Mouse (Mus musculus): Measurements from ENCODE around the gene Map3k5. TPM values are rescaled to one million over a fixed set of nuclear protein-coding genes. Genes with fewer than 3 reads are reported as not detected.

Gene Map3k5
- polyA plus RNA-seq, 1 experiment from 2014 or later = 1.8 TPM

DNA sequence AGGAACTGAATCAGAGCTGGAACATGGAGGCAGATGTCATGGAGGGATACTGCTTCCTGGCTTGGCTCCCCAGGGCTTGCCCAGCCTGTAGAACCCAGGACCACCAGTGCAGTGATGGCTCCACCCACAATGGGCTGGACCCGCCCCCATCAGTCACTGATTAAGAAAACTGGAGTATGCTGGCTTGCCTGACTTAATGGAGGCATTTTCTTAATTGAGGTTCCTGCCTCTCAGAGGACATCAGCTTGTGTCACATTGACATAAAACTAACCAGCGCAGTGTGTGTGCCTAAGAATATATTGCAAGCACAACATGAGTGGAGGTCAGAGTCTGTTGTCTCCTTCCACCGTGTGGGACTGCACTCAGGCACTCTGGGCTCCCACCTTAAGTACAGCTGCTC is 158.1 kb downstream of the Map3k5 start:
- no peak overlapping the region for H3K9ac ChIP-seq (ENCODE audit: low read depth, low read length)
- 83% methylated on average over 3 of the region's 3 CpGs for WGBS
- no peaks in the 10 kb centered on the region for H3K4me1 ChIP-seq (replicated peaks; ENCODE audit: control insufficient read depth, insufficient read depth, low read length)
- no peak overlapping the region for H3K4me2 ChIP-seq
- H3K4me3 ChIP-seq (ENCODE audit: low read depth, low read length) = no peak overlapping the region
- DNase-seq (ENCODE audit: low spot score) = no peak
- H3K27me3 ChIP-seq (replicated peaks; ENCODE audit: control insufficient read depth, insufficient read depth, low read length) = no peaks in the 10 kb centered on the region
- H3K27ac ChIP-seq (ENCODE audit: low read depth, low read length) = no peak overlapping the region
- no peaks in the 10 kb centered on the region for H3K36me3 ChIP-seq (ENCODE audit: control insufficient read depth, insufficient read depth, low read length)
- no peak for ATAC-seq (replicated peaks; ENCODE audit: low FRiP score)
- no peaks in the 10 kb centered on the region for H3K9me3 ChIP-seq (ENCODE audit: control insufficient read depth, low read length)

DNA sequence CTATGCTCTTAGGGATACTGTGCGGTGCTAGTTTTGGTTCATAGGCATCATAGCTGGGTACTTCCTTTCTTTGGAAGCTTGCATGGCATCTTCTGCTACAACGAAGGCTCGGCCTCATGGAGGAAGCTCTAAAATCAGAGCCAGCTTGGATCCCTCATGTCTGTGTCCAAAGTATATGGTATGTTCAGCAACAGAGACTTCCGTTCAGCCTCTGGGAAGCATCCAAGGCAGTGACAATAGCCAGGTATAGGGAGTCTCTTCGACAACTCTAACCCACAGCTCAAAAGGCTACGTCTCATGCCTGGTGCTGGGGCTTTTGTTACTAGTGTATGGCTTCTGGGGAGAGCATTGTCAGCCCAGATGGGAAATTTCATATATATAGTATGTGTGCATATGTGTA is 167.2 kb downstream of the Map3k5 start:
- Histone ChIP-seq H3K27me3 (replicated peaks; ENCODE audit: control insufficient read depth, insufficient read depth, low read length) (no peaks in the 10 kb centered on the region), H3K9me3 (ENCODE audit: control insufficient read depth, low read length) (no peaks in the 10 kb centered on the region), H3K4me3 (ENCODE audit: low read depth, low read length) (no peak overlapping the region), H3K9ac (ENCODE audit: low read depth, low read length) (no peak overlapping the region), H3K4me1 (replicated peaks; ENCODE audit: control insufficient read depth, insufficient read depth, low read length) (peaks cover 3% of the 10 kb centered on the region; the same call in 1 of the 2 replicates), H3K27ac (ENCODE audit: low read depth, low read length) (no peak overlapping the region), H3K4me2 (no peak overlapping the region), H3K36me3 (ENCODE audit: control insufficient read depth, insufficient read depth, low read length) (no peaks in the 10 kb centered on the region)
- 91% methylated on average over 6 of the region's 6 CpGs for WGBS
- DNase-seq (ENCODE audit: low spot score) (no peak), ATAC-seq (replicated peaks; ENCODE audit: low FRiP score) (no peak)

DNA sequence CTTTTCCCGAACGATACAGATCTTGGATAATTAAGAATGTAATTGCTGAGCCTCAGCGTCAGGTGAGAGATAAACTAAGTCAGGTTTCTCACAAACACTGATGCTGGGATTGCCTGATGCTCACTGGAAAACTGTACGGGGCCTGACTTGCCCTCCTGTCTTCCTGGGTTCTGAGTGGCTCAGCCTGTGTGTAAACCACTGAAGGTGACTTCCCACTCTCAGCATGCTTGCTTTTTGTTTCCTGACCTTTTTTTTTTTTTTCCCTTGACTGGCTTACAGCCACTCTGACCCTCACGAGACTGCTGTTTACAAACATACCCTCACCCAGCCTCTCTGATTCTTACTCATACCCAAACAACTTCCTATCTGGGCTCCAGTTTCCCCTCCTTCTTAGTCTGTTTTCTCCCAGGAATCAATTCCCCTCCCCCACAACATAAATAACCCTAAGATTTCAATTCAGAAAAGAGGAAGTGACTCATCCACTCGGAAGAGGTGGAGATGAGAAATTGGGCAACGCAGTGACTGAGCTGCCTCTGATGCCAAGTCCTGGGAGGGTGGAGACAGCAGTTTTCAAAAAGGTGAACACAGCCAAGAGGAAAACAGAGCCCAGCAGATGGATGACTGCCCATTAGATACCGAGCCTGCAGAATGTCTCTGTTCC is 170.1 kb downstream of the Map3k5 start:
- WGBS = 45% methylated on average over 8 of the region's 8 CpGs
- DNase-seq (ENCODE audit: low spot score) = no peak
- H3K4me1 ChIP-seq (replicated peaks; ENCODE audit: control insufficient read depth, insufficient read depth, low read length) = peaks cover 3% of the 10 kb centered on the region; the same call in 1 of the 2 replicates

DNA sequence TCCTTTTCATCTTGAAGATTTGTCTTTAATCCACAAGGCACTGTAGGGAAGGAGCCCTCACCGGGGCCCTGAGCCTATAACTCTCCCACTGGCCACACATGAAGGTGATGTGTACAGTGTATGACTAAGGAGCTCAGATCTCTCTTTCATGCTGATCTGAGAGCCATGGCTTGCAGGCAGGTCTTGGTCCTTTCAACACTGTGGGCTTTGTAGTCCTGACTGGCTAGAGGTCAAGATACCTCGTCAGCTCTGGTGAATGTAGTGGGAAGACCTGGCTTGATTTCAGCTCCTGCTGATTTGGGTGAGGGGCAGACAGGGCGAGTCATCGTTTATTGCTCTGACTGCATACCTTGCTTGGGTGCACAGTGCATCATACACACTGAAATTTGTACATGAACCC is 171.3 kb downstream of the Map3k5 start:
- WGBS = 77% methylated on average over 4 of the region's 4 CpGs
- peaks cover 3% of the 10 kb centered on the region; the same call in 1 of the 2 replicates for H3K4me1 ChIP-seq (replicated peaks; ENCODE audit: control insufficient read depth, insufficient read depth, low read length)
- ATAC-seq (replicated peaks; ENCODE audit: low FRiP score) = no peak
- DNase-seq (ENCODE audit: low spot score) = no peak
- H3K9me3 ChIP-seq (ENCODE audit: control insufficient read depth, low read length) = no peaks in the 10 kb centered on the region
- no peak overlapping the region for H3K27ac ChIP-seq (ENCODE audit: low read depth, low read length)
- no peak overlapping the region for H3K4me2 ChIP-seq
- no peaks in the 10 kb centered on the region for H3K36me3 ChIP-seq (ENCODE audit: control insufficient read depth, insufficient read depth, low read length)
- no peak overlapping the region for H3K4me3 ChIP-seq (ENCODE audit: low read depth, low read length)
- H3K9ac ChIP-seq (ENCODE audit: low read depth, low read length) = no peak overlapping the region
- H3K27me3 ChIP-seq (replicated peaks; ENCODE audit: control insufficient read depth, insufficient read depth, low read length) = no peaks in the 10 kb centered on the region

More for the DNA sequence above, 170.1 kb downstream of the Map3k5 start:
- no peaks in the 10 kb centered on the region for H3K36me3 ChIP-seq (ENCODE audit: control insufficient read depth, insufficient read depth, low read length)
- no peaks in the 10 kb centered on the region for H3K27me3 ChIP-seq (replicated peaks; ENCODE audit: control insufficient read depth, insufficient read depth, low read length)
- no peak overlapping the region for H3K27ac ChIP-seq (ENCODE audit: low read depth, low read length)
- H3K9me3 ChIP-seq (ENCODE audit: control insufficient read depth, low read length) = no peaks in the 10 kb centered on the region
- H3K4me2 ChIP-seq = no peak overlapping the region; the same call in 1 of the 2 replicates
- H3K9ac ChIP-seq (ENCODE audit: low read depth, low read length) = no peak overlapping the region
- no peak overlapping the region for H3K4me3 ChIP-seq (ENCODE audit: low read depth, low read length)
- 0 out of 2 replicates have a peak, but pooled peaks have one; percentile 26 for ATAC-seq (replicated peaks; ENCODE audit: low FRiP score)

DNA sequence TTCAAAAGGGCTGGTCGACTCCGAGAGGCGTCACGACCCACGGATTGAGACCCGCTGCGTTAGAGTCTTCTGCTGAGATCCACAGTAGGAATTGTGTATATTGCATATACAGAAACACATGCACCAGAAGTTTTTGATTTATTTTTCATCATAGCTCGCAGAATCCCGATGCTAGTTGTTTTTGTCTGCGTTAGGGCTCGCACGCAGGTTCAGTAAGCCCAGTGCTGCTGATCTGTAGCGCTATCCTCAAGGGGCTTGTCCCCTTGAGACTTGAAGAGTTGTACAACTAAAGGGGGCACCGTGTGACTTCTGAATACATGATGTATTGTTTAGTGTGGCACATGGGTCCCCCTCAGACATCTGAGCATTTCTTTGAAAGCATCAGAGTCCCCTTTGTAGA is 172.8 kb downstream of the Map3k5 start:
- H3K4me3 ChIP-seq (ENCODE audit: low read depth, low read length) = no peak overlapping the region
- DNase-seq (ENCODE audit: low spot score) = no peak
- 92% methylated on average over 14 of the region's 14 CpGs for WGBS
- H3K4me1 ChIP-seq (replicated peaks; ENCODE audit: control insufficient read depth, insufficient read depth, low read length) = peaks cover 5% of the 10 kb centered on the region; the same call in 1 of the 2 replicates
- H3K4me2 ChIP-seq = no peak overlapping the region
- no peak overlapping the region for H3K27ac ChIP-seq (ENCODE audit: low read depth, low read length)
- H3K27me3 ChIP-seq (replicated peaks; ENCODE audit: control insufficient read depth, insufficient read depth, low read length) = no peaks in the 10 kb centered on the region
- no peak overlapping the region for H3K9ac ChIP-seq (ENCODE audit: low read depth, low read length)
- ATAC-seq (replicated peaks; ENCODE audit: low FRiP score) = no peak
- H3K36me3 ChIP-seq (ENCODE audit: control insufficient read depth, insufficient read depth, low read length) = no peaks in the 10 kb centered on the region
- H3K9me3 ChIP-seq (ENCODE audit: control insufficient read depth, low read length) = no peaks in the 10 kb centered on the region

DNA sequence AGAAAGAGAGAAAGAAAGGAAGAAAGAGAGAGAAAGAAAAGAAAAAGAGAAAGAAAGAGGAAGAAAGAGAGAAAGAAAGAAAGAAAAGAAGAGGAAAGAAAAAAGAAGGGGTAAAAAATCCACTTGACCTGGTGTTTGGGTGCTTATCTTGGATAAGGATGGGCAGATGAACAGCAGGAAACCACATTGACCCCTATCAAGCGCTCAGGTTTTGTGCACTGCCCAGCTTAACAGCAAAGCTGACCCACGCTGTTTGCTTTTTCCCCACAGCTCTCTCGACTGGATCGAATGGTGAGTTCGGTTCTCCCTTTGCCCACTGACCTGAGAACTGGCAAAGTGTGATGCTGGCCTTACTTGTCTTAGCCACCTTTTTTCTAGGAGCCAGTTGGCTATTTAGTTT is 177.2 kb downstream of the Map3k5 start:
- 34% methylated on average over 5 of the region's 5 CpGs for WGBS
- H3K4me2 ChIP-seq = peak overlapping the region; percentile 61

DNA sequence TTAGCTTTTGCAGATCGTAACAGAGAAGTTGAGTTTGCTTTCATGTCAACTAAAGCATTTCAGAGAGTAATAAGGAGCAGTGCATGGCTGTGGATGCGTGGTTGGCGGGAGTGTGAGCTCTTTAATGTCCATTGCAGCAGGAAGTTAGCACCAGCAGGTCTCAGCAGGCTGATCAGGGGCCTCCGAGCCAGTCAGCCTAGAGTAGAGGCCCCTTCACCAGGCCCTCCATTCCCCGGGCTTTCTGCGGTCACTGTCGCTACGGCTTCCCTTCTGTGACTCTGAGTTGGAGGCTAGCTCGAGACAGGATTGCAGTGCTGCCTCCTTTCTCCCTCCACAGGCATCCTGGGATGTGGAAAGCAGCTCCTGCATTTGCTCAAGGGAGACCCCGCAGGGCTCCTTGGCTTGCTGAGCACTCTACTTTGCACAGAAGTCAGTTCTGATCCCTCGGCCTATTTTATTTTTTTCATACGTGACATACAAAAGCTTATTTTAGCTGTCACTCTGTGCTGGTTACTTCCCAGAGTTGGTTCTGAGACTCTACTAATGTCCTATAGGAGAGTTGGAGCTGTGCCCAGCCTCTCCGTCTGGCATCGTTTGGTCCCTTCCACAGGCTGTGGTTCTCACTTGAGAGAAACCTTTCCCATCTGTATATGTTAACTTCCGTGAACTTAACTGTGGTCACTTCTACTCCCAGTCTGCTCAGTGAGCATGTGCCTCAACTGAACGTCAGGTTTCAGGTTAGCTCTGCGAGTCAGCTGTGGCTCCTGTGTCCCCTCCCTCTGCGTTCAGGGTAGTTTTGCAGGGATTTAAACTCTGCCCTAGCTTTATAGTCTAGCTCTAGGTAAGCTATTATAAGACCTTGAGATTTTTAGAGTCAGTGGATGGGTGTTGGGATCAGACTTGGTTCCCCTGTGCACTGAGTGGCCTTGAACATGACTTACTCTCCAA is 178.0 kb downstream of the Map3k5 start:
- DNase-seq (ENCODE audit: low spot score) (no peak), ATAC-seq (replicated peaks; ENCODE audit: low FRiP score) (peak; percentile 63)
- Histone ChIP-seq H3K4me1 (replicated peaks; ENCODE audit: control insufficient read depth, insufficient read depth, low read length) (peaks cover 3% of the 10 kb centered on the region; the same call in 1 of the 2 replicates), H3K9ac (ENCODE audit: low read depth, low read length) (peak overlapping the region; percentile 39; the same call in 1 of the 2 replicates), H3K36me3 (ENCODE audit: control insufficient read depth, insufficient read depth, low read length) (no peaks in the 10 kb centered on the region), H3K4me3 (ENCODE audit: low read depth, low read length) (0 out of 2 replicates have a peak overlapping the region, but pooled peaks have one; percentile 4), H3K27me3 (replicated peaks; ENCODE audit: control insufficient read depth, insufficient read depth, low read length) (no peaks in the 10 kb centered on the region), H3K9me3 (ENCODE audit: control insufficient read depth, low read length) (no peaks in the 10 kb centered on the region), H3K27ac (ENCODE audit: low read depth, low read length) (no peak overlapping the region), H3K4me2 (peak overlapping the region; percentile 61)
- WGBS = 63% methylated on average over 18 of the region's 18 CpGs

More for the DNA sequence above, 177.2 kb downstream of the Map3k5 start:
- H3K4me3 ChIP-seq (ENCODE audit: low read depth, low read length) = 0 out of 2 replicates have a peak overlapping the region, but pooled peaks have one; percentile 4
- ATAC-seq (replicated peaks; ENCODE audit: low FRiP score) (0 out of 2 replicates have a peak, but pooled peaks have one; percentile 53), DNase-seq (ENCODE audit: low spot score) (no peak)
- no peak overlapping the region for H3K27ac ChIP-seq (ENCODE audit: low read depth, low read length)
- no peaks in the 10 kb centered on the region for H3K36me3 ChIP-seq (ENCODE audit: control insufficient read depth, insufficient read depth, low read length)
- H3K4me1 ChIP-seq (replicated peaks; ENCODE audit: control insufficient read depth, insufficient read depth, low read length) = peaks cover 3% of the 10 kb centered on the region; the same call in 1 of the 2 replicates
- no peak overlapping the region for H3K9ac ChIP-seq (ENCODE audit: low read depth, low read length)
- H3K9me3 ChIP-seq (ENCODE audit: control insufficient read depth, low read length) = no peaks in the 10 kb centered on the region
- H3K27me3 ChIP-seq (replicated peaks; ENCODE audit: control insufficient read depth, insufficient read depth, low read length) = no peaks in the 10 kb centered on the region

DNA sequence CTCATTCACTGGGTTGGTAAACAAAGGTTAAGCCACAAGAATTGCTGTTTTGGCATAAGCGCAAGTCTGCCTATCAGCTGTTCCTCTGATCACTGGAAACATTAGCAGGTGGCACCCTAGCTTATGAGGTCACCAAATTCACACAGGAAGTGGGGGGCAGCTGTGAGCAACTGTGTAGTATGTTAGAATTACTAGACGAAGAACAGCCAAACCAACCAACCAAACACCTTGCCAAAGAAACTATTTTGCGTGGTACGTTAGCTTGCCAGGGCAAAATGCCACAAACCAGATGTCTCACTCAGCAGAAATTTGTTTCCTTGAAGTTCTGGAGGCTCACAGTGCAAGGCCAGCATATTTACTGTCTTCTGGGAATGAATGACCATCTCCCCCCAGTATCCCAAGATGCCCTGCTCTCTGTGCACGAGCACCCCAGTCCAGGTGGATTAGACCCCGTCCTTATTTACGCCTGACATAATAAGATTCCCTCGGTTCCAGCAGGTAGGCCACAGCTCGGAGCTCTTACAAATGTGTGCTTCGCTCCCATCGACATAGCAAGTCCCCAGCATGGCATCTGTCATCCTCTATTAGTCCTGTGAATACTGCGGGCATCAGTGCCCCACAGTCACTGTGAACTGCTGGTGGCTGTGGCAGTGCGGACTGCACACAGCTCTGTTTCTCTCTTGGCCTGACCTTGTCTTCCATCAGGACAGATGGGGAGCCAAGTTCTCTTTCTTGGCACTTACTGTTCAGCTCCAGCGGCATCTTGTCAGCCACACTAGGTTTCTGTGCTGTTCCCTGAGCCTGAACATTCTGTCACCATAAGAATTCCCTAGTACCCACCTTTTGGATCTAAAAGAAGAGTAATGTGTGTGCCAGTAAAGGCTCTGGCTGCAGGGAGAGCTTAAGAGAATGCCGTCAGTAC is 185.5 kb downstream of the Map3k5 start:
- no peaks in the 10 kb centered on the region for H3K27me3 ChIP-seq (replicated peaks; ENCODE audit: control insufficient read depth, insufficient read depth, low read length)
- no peak overlapping the region for H3K9ac ChIP-seq (ENCODE audit: low read depth, low read length)
- no peaks in the 10 kb centered on the region for H3K4me1 ChIP-seq (replicated peaks; ENCODE audit: control insufficient read depth, insufficient read depth, low read length)
- WGBS = 92% methylated on average over 15 of the region's 15 CpGs
- H3K9me3 ChIP-seq (ENCODE audit: control insufficient read depth, low read length) = no peaks in the 10 kb centered on the region
- H3K4me3 ChIP-seq (ENCODE audit: low read depth, low read length) = no peak overlapping the region
- no peak overlapping the region for H3K4me2 ChIP-seq
- no peak for ATAC-seq (replicated peaks; ENCODE audit: low FRiP score)
- no peak for DNase-seq (ENCODE audit: low spot score)
- no peak overlapping the region for H3K27ac ChIP-seq (ENCODE audit: low read depth, low read length)
- no peaks in the 10 kb centered on the region for H3K36me3 ChIP-seq (ENCODE audit: control insufficient read depth, insufficient read depth, low read length)

Measured in liver, embryonic 11.5 days (tissue).